10 mouse cellular contexts compared by ENCODE assay signal in genomic region chr9:70942686-70943333, GRCm38 (mm10). TPM values are rescaled to one million over a fixed set of nuclear protein-coding genes. Genes with fewer than 3 reads are reported as not detected.
DNase-seq lines count a peak whose midpoint lies in the region; ATAC-seq and TF ChIP-seq lines count a peak whose summit lies in the region.
"Had no signal": no experiment of that assay in that cellular context is flagged by ENCODE, and none has a peak within 500 bp of the region (broad histone marks: within the 10 kb centered on the region; RNA-seq: fewer than 3 reads in every experiment).

No protein-coding gene starts in this region.

- 28% methylated on average over 9 of the region's 9 CpGs for WGBS in lung, adult 2 months
- 69% methylated on average over 9 of the region's 9 CpGs for WGBS in intestine, embryonic 15.5 days
- 83% methylated on average over 9 of the region's 9 CpGs for WGBS in hindbrain, embryonic 11.5 days

- H3K27ac ChIP-seq in intestine, embryonic 15.5 days, result no peak overlapping the region
- H3K27ac ChIP-seq in hindbrain, embryonic 11.5 days (ENCODE audit: low read depth, low read length), result no peak overlapping the region

- H3K27me3 ChIP-seq in intestine, embryonic 15.5 days (replicated peaks), result no peaks in the 10 kb centered on the region
- no peaks in the 10 kb centered on the region for H3K27me3 ChIP-seq in hindbrain, embryonic 11.5 days (ENCODE audit: control insufficient read depth, insufficient read depth, low read length)

- H3K9ac ChIP-seq in intestine, embryonic 15.5 days, result no peak overlapping the region
- no peak overlapping the region for H3K9ac ChIP-seq in hindbrain, embryonic 11.5 days (ENCODE audit: low read depth, low read length)

- no peak for DNase-seq in cerebellum, adult 11-12 months
- DNase-seq in lung, adult 18-20 months, result peak; percentile 46 to 61
- no peak for DNase-seq in lung, adult 2 months
- no peak for DNase-seq in left cerebral cortex, postnatal 4 days
- DNase-seq in ovary, postnatal 36 days (ENCODE audit: low spot score), result no peak
- DNase-seq in hindbrain, embryonic 11.5 days (ENCODE audit: low spot score), result no peak

- no peak for TF ChIP-seq CTCF in lung, adult 2 months (IDR thresholded peaks at IDR 0.05; ENCODE audit: insufficient read depth, low read length)

- no peaks in the 10 kb centered on the region for H3K36me3 ChIP-seq in intestine, embryonic 15.5 days
- H3K36me3 ChIP-seq in hindbrain, embryonic 11.5 days (ENCODE audit: control insufficient read depth, insufficient read depth, low read length), result no peaks in the 10 kb centered on the region

- intact Hi-C loops in left cerebral cortex, postnatal 4 days (cut with DNase I), result no loop called here

- no peak overlapping the region for H3K4me2 ChIP-seq in intestine, embryonic 15.5 days (replicated peaks)
- no peak overlapping the region for H3K4me2 ChIP-seq in hindbrain, embryonic 11.5 days (replicated peaks; ENCODE audit: low read depth, low read length)

- peak; percentile 56; the same call in 1 of the 2 replicates for ATAC-seq in cerebellum, adult (ENCODE audit: insufficient number of reproducible peaks, low FRiP score, low TSS enrichment)
- peak; percentile 71; the same call in 1 of the 2 replicates for ATAC-seq in intestine, embryonic 15.5 days
- ATAC-seq in hindbrain, embryonic 11.5 days (ENCODE audit: low FRiP score), result no peak

- H3K4me3 ChIP-seq in lung, adult 2 months (replicated peaks; ENCODE audit: extremely low read depth, low read depth, low read length), result no peak overlapping the region
- H3K4me3 ChIP-seq in intestine, embryonic 15.5 days (replicated peaks), result no peak overlapping the region
- no peak overlapping the region for H3K4me3 ChIP-seq in hindbrain, embryonic 11.5 days (ENCODE audit: low read depth, low read length)

- peaks cover 6% of the 10 kb centered on the region for H3K4me1 ChIP-seq in lung, adult 2 months (ENCODE audit: control insufficient read depth, insufficient read depth, low read length)
- no peaks in the 10 kb centered on the region for H3K4me1 ChIP-seq in intestine, embryonic 15.5 days (replicated peaks)
- H3K4me1 ChIP-seq in hindbrain, embryonic 11.5 days (replicated peaks; ENCODE audit: control insufficient read depth, insufficient read depth, low read length), result no peaks in the 10 kb centered on the region

- H3K9me3 ChIP-seq in intestine, embryonic 15.5 days, result no peaks in the 10 kb centered on the region
- H3K9me3 ChIP-seq in hindbrain, embryonic 11.5 days (ENCODE audit: control insufficient read depth, low read length), result no peaks in the 10 kb centered on the region

- no peak for TF ChIP-seq POLR2A in lung, adult 2 months (IDR thresholded peaks at IDR 0.05; ENCODE audit: borderline replicate concordance, extremely low read depth, low read depth, low read length)

RNA-seq across cellular contexts. Expression of gene Lipc, which starts 9.2 kb away (rescaled TPM):
- 0.25 and 0.38 TPM in 2 replicates for polyA plus RNA-seq in lung, adult 2 months (2012; rRNA removed)
- 1.1 and 1.7 TPM in 2 replicates for polyA plus RNA-seq in intestine, embryonic 15.5 days (2015; fragmentation: Nextera tagmentation; extraction: Ambion mirVana)
- total RNA-seq in left cerebral cortex, postnatal 4 days (2021), result not detected
- polyA plus RNA-seq in hindbrain, embryonic 11.5 days (2014; fragmentation: Nextera tagmentation; extraction: Ambion mirVana), result not detected in 2 replicates
- polyA plus RNA-seq: embryonic facial prominence, embryonic 11.5 days; neural tube, embryonic 11.5 days had no signal

Comparison
In these comparisons a context has a peak if more than half of its experiments do, and no peak if none do; other contexts are left out.
1. DNase-seq: peak in lung, adult 18-20 months (2 of 2); none in cerebellum, adult 11-12 months (single experiment), lung, adult 2 months (single experiment), left cerebral cortex, postnatal 4 days (single experiment), ovary, postnatal 36 days (single experiment) and hindbrain, embryonic 11.5 days (single experiment).